Mouse (Mus musculus): ENCODE measurements at regions not wholly inside any gene's neighbourhood (a gene's known extent, or its start where the extent isn't known, plus 50 kb on each side); places are given as distances from the start of the nearest gene placed in this dataset.
A peak's percentile ranks its signal among the peaks of the same experiment; 100 is the strongest.

GRCm38 (mm10) chr7:113071418-113071817 lies 117.7 kb downstream of the Rassf10 start:
- no peak for DNase-seq (ENCODE audit: low spot score)
- 81% methylated on average over 1 of the region's 1 CpGs for WGBS
- Histone ChIP-seq H3K27me3 (ENCODE audit: low read depth, poor library complexity, severe bottlenecking) (no peaks in the 10 kb centered on the region), H3K4me1 (peaks cover 10% of the 10 kb centered on the region), H3K27ac (replicated peaks) (no peak overlapping the region), H3K9me3 (replicated peaks) (no peaks in the 10 kb centered on the region), H3K4me3 (no peak overlapping the region), H3K36me3 (no peaks in the 10 kb centered on the region)

GRCm38 (mm10) chr7:113073781-113074180 lies 120.0 kb downstream of the Rassf10 start:
- Histone ChIP-seq H3K27me3 (ENCODE audit: low read depth, poor library complexity, severe bottlenecking) (no peaks in the 10 kb centered on the region), H3K9me3 (replicated peaks) (no peaks in the 10 kb centered on the region), H3K27ac (replicated peaks) (no peak overlapping the region), H3K4me3 (no peak overlapping the region), H3K36me3 (no peaks in the 10 kb centered on the region), H3K4me1 (peaks cover 10% of the 10 kb centered on the region)
- no peak for DNase-seq (ENCODE audit: low spot score)
- 58% methylated on average over 6 of the region's 6 CpGs for WGBS

- no peak for DNase-seq (ENCODE audit: low spot score)
- Histone ChIP-seq H3K9me3 (replicated peaks) (no peaks in the 10 kb centered on the region), H3K36me3 (no peaks in the 10 kb centered on the region), H3K4me3 (no peak overlapping the region), H3K4me1 (0 out of 2 replicates have a peak, but pooled peaks cover 4% of the 10 kb centered on the region), H3K27me3 (ENCODE audit: low read depth, poor library complexity, severe bottlenecking) (no peaks in the 10 kb centered on the region), H3K27ac (replicated peaks) (no peak overlapping the region)
- 68% methylated on average over 6 of the region's 6 CpGs for WGBS
Measured at GRCm38 (mm10) chr7:113075371-113075770, 121.6 kb downstream of the Rassf10 start.

- H3K4me3 ChIP-seq: no peak overlapping the region
- no peaks in the 10 kb centered on the region for H3K9me3 ChIP-seq (replicated peaks)
- no peaks in the 10 kb centered on the region for H3K36me3 ChIP-seq
- no peaks in the 10 kb centered on the region for H3K27me3 ChIP-seq (ENCODE audit: low read depth, poor library complexity, severe bottlenecking)
- no peak overlapping the region for H3K27ac ChIP-seq (replicated peaks)
- 92% methylated on average over 7 of the region's 7 CpGs for WGBS
- 0 out of 2 replicates have a peak, but pooled peaks cover under 1% of the 10 kb centered on the region for H3K4me1 ChIP-seq
- DNase-seq (ENCODE audit: low spot score): no peak
Measured at GRCm38 (mm10) chr7:113076243-113076642, 122.5 kb downstream of the Rassf10 start.

- DNase-seq (ENCODE audit: low spot score): no peak
- Histone ChIP-seq H3K9me3 (replicated peaks) (no peaks in the 10 kb centered on the region), H3K4me3 (no peak overlapping the region), H3K4me1 (peaks cover 4% of the 10 kb centered on the region; the same call in 1 of the 2 replicates), H3K36me3 (no peaks in the 10 kb centered on the region), H3K27ac (replicated peaks) (no peak overlapping the region), H3K27me3 (ENCODE audit: low read depth, poor library complexity, severe bottlenecking) (no peaks in the 10 kb centered on the region)
- WGBS: 83% methylated on average over 5 of the region's 5 CpGs
Measured at GRCm38 (mm10) chr7:113081120-113081519, 126.1 kb upstream of the Arntl start.

- Histone ChIP-seq H3K4me3 (no peak overlapping the region), H3K9me3 (replicated peaks) (no peaks in the 10 kb centered on the region), H3K36me3 (no peaks in the 10 kb centered on the region), H3K27me3 (ENCODE audit: low read depth, poor library complexity, severe bottlenecking) (no peaks in the 10 kb centered on the region), H3K4me1 (peaks cover 6% of the 10 kb centered on the region; the same call in 1 of the 2 replicates), H3K27ac (replicated peaks) (no peak overlapping the region)
- WGBS: 84% methylated on average over 8 of the region's 8 CpGs
- DNase-seq (ENCODE audit: low spot score): no peak
Measured at GRCm38 (mm10) chr7:113084930-113085625, 122.2 kb upstream of the Arntl start.

- H3K4me3 ChIP-seq: no peak overlapping the region
- peaks cover 6% of the 10 kb centered on the region; the same call in 1 of the 2 replicates for H3K4me1 ChIP-seq
- no peak for DNase-seq (ENCODE audit: low spot score)
- no peaks in the 10 kb centered on the region for H3K9me3 ChIP-seq (replicated peaks)
- H3K27ac ChIP-seq (replicated peaks): 0 out of 2 replicates have a peak overlapping the region, but pooled peaks have one; percentile 9
- WGBS: 71% methylated on average over 1 of the region's 1 CpGs
- no peaks in the 10 kb centered on the region for H3K36me3 ChIP-seq
- H3K27me3 ChIP-seq (ENCODE audit: low read depth, poor library complexity, severe bottlenecking): no peaks in the 10 kb centered on the region
Measured at GRCm38 (mm10) chr7:113086158-113086557, 121.1 kb upstream of the Arntl start.

- H3K36me3 ChIP-seq: no peaks in the 10 kb centered on the region
- no peak overlapping the region for H3K4me3 ChIP-seq
- peaks cover 6% of the 10 kb centered on the region; the same call in 1 of the 2 replicates for H3K4me1 ChIP-seq
- H3K9me3 ChIP-seq (replicated peaks): no peaks in the 10 kb centered on the region
- no peak overlapping the region for H3K27ac ChIP-seq (replicated peaks)
- 91% methylated on average over 5 of the region's 5 CpGs for WGBS
- no peak for DNase-seq (ENCODE audit: low spot score)
- H3K27me3 ChIP-seq (ENCODE audit: low read depth, poor library complexity, severe bottlenecking): no peaks in the 10 kb centered on the region
Measured at GRCm38 (mm10) chr7:113087646-113088045, 119.6 kb upstream of the Arntl start.

- no peak overlapping the region for H3K27ac ChIP-seq (replicated peaks)
- H3K27me3 ChIP-seq (ENCODE audit: low read depth, poor library complexity, severe bottlenecking): no peaks in the 10 kb centered on the region
- H3K4me3 ChIP-seq: no peak overlapping the region
- no peaks in the 10 kb centered on the region for H3K9me3 ChIP-seq (replicated peaks)
- no peak for DNase-seq (ENCODE audit: low spot score)
- no peaks in the 10 kb centered on the region for H3K36me3 ChIP-seq
- 87% methylated on average over 4 of the region's 4 CpGs for WGBS
- H3K4me1 ChIP-seq: peaks cover 6% of the 10 kb centered on the region; the same call in 1 of the 2 replicates
Measured at GRCm38 (mm10) chr7:113089044-113089443, 118.2 kb upstream of the Arntl start.

GRCm38 (mm10) chr7:113093931-113094330 lies 113.3 kb upstream of the Arntl start:
- no peak overlapping the region for H3K27ac ChIP-seq (replicated peaks)
- H3K4me3 ChIP-seq: no peak overlapping the region
- no peaks in the 10 kb centered on the region for H3K9me3 ChIP-seq (replicated peaks)
- DNase-seq (ENCODE audit: low spot score): no peak
- no peaks in the 10 kb centered on the region for H3K4me1 ChIP-seq
- WGBS: 84% methylated on average over 5 of the region's 5 CpGs
- no peaks in the 10 kb centered on the region for H3K36me3 ChIP-seq
- H3K27me3 ChIP-seq (ENCODE audit: low read depth, poor library complexity, severe bottlenecking): no peaks in the 10 kb centered on the region

- Histone ChIP-seq H3K27me3 (ENCODE audit: low read depth, poor library complexity, severe bottlenecking) (no peaks in the 10 kb centered on the region), H3K27ac (replicated peaks) (no peak overlapping the region), H3K4me3 (no peak overlapping the region), H3K4me1 (no peaks in the 10 kb centered on the region), H3K36me3 (no peaks in the 10 kb centered on the region), H3K9me3 (replicated peaks) (no peaks in the 10 kb centered on the region)
- 86% methylated on average over 3 of the region's 3 CpGs for WGBS
- no peak for DNase-seq (ENCODE audit: low spot score)
Measured at GRCm38 (mm10) chr7:113095092-113095491, 112.2 kb upstream of the Arntl start.

- Histone ChIP-seq H3K4me3 (no peak overlapping the region), H3K4me1 (no peaks in the 10 kb centered on the region), H3K9me3 (replicated peaks) (no peaks in the 10 kb centered on the region), H3K27ac (replicated peaks) (no peak overlapping the region), H3K27me3 (ENCODE audit: low read depth, poor library complexity, severe bottlenecking) (no peaks in the 10 kb centered on the region), H3K36me3 (no peaks in the 10 kb centered on the region)
- DNase-seq (ENCODE audit: low spot score): no peak
- 89% methylated on average over 7 of the region's 7 CpGs for WGBS
Measured at GRCm38 (mm10) chr7:113104265-113104664, 103.0 kb upstream of the Arntl start.

GRCm38 (mm10) chr7:113105359-113105758 lies 101.9 kb upstream of the Arntl start:
- no peak overlapping the region for H3K4me3 ChIP-seq
- no peak overlapping the region for H3K27ac ChIP-seq (replicated peaks)
- H3K36me3 ChIP-seq: no peaks in the 10 kb centered on the region
- 44% methylated on average over 1 of the region's 1 CpGs for WGBS
- DNase-seq (ENCODE audit: low spot score): no peak
- no peaks in the 10 kb centered on the region for H3K27me3 ChIP-seq (ENCODE audit: low read depth, poor library complexity, severe bottlenecking)
- peaks cover 4% of the 10 kb centered on the region; the same call in 1 of the 2 replicates for H3K4me1 ChIP-seq
- no peaks in the 10 kb centered on the region for H3K9me3 ChIP-seq (replicated peaks)
